Mouse (Mus musculus) hindbrain, embryonic 10.5 days (tissue): Measurements from ENCODE around the gene Vcl. TPM values are rescaled to one million over a fixed set of nuclear protein-coding genes. Genes with fewer than 3 reads are reported as not detected.

ENCODE experiments used
- DNase-seq: peaks from one replicate; pipeline ENCODE4 v3.0.0-alpha.2; 2017; ENCODE audit warnings: low spot score
- H3K27ac ChIP-seq: fragments of 300-500 bp; sonication (generic); 2 replicates; pipeline ENCODE4 v1.5.1; 2016; ENCODE audit warnings: mild to moderate bottlenecking, moderate library complexity
- H3K27me3 ChIP-seq: fragments of 300-500 bp; sonication (generic); 2 replicates; pipeline ENCODE4 v1.6.1; 2016; ENCODE audit warnings: mild to moderate bottlenecking; ENCODE audit not compliant: poor library complexity, insufficient read depth, severe bottlenecking
- H3K36me3 ChIP-seq: fragments of 300-500 bp; sonication (generic); 2 replicates; pipeline ENCODE4 v1.6.1; 2016; ENCODE audit warnings: mild to moderate bottlenecking, moderate library complexity
- H3K4me1 ChIP-seq: fragments of 300-500 bp; sonication (generic); replicated peaks from 2 replicates; pipeline ENCODE4 v1.6.1; 2016; ENCODE audit warnings: mild to moderate bottlenecking
- H3K4me3 ChIP-seq: fragments of 300-500 bp; sonication (generic); 2 replicates; pipeline ENCODE4 v1.5.1; 2016; ENCODE audit warnings: mild to moderate bottlenecking, moderate library complexity
- H3K9me3 ChIP-seq: fragments of 300-500 bp; sonication (generic); 2 replicates; pipeline ENCODE4 v1.6.1; 2016; ENCODE audit warnings: mild to moderate bottlenecking, moderate library complexity
- WGBS: fragments of 180-500 bp; shearing (Covaris S2); methylation state at CpG from one replicate; pipeline ENCODE4 v1.1.7; 2016; 5-methylcytosine and 5-hydroxymethylcytosine counted together
- polyA plus RNA-seq: library from polyadenylated mRNA; unstranded; fragments of >200 nt; fragmentation: Nextera tagmentation; extraction: Ambion mirVana; gene quantifications from 2 replicates; pipeline ENCODE4 v1.2.1, GENCODE M21; 2016

The Vcl gene
- polyA plus RNA-seq, 1 experiment from 2014 or later = 31.8 TPM

- Histone ChIP-seq H3K27ac (no peak overlapping the region), H3K4me3 (no peak overlapping the region), H3K4me1 (no peaks in the 10 kb centered on the region), H3K36me3 (peaks cover 6% of the 10 kb centered on the region), H3K9me3 (no peaks in the 10 kb centered on the region), H3K27me3 (no peaks in the 10 kb centered on the region)
- 62% methylated on average over 3 of the region's 3 CpGs for WGBS
- DNase-seq = peak; percentile 40
These were observed 64.0 kb downstream of the Vcl start for GRCm38 (mm10) chr14:20993067-20993691.

DNA sequence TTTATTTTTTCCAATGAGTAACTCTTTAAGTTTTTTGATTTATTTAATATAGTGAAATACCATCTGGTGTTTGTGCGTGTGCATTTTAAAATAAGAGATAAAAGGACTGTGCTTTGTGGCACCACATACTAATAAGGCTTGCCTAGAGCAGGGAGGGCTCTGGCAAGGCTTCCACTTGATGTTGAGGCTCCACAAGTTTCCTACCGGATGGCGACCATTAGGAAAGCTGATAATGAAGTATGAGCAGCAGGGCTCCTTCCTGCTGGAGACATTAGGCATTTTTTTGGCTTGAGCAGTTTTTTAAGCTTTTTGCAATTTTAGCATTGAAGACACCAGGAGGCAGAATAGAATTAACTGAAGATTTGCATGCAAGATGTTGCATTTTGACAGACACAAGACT lies 65.3 kb downstream of the Vcl start:
- no peak for DNase-seq
- H3K4me1 ChIP-seq = no peaks in the 10 kb centered on the region
- no peaks in the 10 kb centered on the region for H3K27me3 ChIP-seq
- H3K36me3 ChIP-seq = peaks cover 6% of the 10 kb centered on the region
- no peak overlapping the region for H3K27ac ChIP-seq
- no peaks in the 10 kb centered on the region for H3K9me3 ChIP-seq
- WGBS = 88% methylated on average over 3 of the region's 3 CpGs
- H3K4me3 ChIP-seq = no peak overlapping the region

GRCm38 (mm10) chr14:20995497-20995896 lies 66.3 kb downstream of the Vcl start:
- Histone ChIP-seq H3K4me1 (no peaks in the 10 kb centered on the region), H3K27me3 (no peaks in the 10 kb centered on the region), H3K36me3 (peaks cover 6% of the 10 kb centered on the region), H3K4me3 (no peak overlapping the region), H3K9me3 (no peaks in the 10 kb centered on the region), H3K27ac (no peak overlapping the region)
- DNase-seq = no peak
- 89% methylated on average over 2 of the region's 2 CpGs for WGBS

DNA sequence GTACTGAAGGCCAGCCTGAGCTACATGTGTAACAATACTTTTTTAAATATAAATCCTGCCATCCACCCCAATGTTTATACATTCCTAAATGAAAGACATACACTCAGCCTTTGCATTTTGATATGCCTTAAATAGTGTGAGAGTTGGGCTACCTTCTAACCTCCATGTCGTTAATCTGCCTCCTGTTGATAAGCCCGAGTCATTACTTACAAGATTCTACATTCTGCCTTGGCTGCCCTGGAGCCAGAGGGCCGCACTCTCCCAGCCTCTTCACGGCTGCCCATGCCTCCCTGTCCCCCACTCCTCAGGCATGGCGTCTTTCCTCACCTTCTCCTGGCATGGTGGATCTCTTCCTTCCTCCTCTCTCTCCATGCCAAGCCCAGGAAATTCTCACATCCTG lies 67.2 kb downstream of the Vcl start:
- DNase-seq = no peak
- Histone ChIP-seq H3K9me3 (no peaks in the 10 kb centered on the region), H3K36me3 (peaks cover 9% of the 10 kb centered on the region), H3K27me3 (no peaks in the 10 kb centered on the region), H3K27ac (no peak overlapping the region), H3K4me3 (no peak overlapping the region), H3K4me1 (no peaks in the 10 kb centered on the region)
- WGBS = 74% methylated on average over 5 of the region's 5 CpGs

GRCm38 (mm10) chr14:20997548-20997947 lies 68.3 kb downstream of the Vcl start:
- H3K36me3 ChIP-seq = peaks cover 8% of the 10 kb centered on the region
- 81% methylated on average over 3 of the region's 3 CpGs for WGBS
- DNase-seq = no peak

DNA sequence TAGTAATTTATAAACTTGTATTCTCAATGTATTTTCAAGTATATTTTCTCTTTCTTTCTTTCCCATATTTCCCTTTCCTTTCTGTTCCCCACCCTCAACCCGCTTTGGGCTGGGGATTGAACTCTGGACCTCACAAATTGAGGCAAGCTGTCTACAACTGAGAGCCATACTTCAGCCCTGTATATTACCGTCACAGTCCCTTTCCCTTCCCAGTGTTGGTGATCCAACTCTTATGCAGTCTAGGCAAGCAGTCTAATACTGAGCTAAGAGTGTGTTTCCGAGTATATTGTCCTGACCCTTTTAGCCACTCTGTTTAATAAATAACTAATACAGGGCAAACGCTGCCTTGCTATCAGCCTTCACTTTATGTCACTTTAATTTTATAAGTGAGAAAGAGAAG lies 70.4 kb downstream of the Vcl start:
- no peak overlapping the region for H3K4me3 ChIP-seq
- H3K4me1 ChIP-seq = no peaks in the 10 kb centered on the region
- WGBS = 86% methylated on average over 4 of the region's 4 CpGs
- H3K27ac ChIP-seq = no peak overlapping the region
- DNase-seq = no peak
- H3K9me3 ChIP-seq = no peaks in the 10 kb centered on the region
- H3K27me3 ChIP-seq = no peaks in the 10 kb centered on the region
- H3K36me3 ChIP-seq = peaks cover 14% of the 10 kb centered on the region

More at GRCm38 (mm10) chr14:20997548-20997947, 68.3 kb downstream of the Vcl start:
- no peaks in the 10 kb centered on the region for H3K27me3 ChIP-seq
- H3K9me3 ChIP-seq = no peaks in the 10 kb centered on the region
- H3K4me1 ChIP-seq = no peaks in the 10 kb centered on the region
- H3K4me3 ChIP-seq = no peak overlapping the region
- H3K27ac ChIP-seq = no peak overlapping the region

DNA sequence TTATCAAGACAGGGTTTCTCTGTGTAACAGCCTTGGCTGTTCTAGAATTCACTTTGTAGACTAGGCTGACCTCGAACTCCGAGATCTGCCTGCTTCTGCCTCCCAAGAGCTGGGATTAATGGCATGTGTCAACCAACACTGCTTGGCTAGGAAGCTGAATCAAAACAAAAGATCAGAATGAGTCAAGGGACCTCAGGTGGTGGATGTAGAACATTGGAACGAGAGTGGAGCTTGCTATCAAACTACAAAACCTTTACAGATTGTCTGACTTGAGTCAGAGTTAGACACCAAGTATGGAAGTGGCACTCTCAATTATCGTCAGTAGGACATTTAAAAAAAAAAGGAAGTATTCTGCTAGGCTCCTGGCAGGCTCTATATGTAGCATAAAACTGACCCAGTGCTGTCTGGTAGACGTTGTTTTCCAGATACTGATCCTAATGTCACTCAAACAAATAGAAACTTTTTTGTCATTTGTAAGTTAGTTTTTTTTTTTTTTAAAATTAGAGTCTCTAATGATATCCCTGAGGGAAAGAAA lies 84.7 kb downstream of the Vcl start:
- Histone ChIP-seq H3K27ac (no peak overlapping the region), H3K4me1 (no peaks in the 10 kb centered on the region), H3K4me3 (no peak overlapping the region), H3K9me3 (no peaks in the 10 kb centered on the region), H3K27me3 (no peaks in the 10 kb centered on the region), H3K36me3 (peaks cover 42% of the 10 kb centered on the region)
- no peak for DNase-seq
- 91% methylated on average over 5 of the region's 5 CpGs for WGBS

DNA sequence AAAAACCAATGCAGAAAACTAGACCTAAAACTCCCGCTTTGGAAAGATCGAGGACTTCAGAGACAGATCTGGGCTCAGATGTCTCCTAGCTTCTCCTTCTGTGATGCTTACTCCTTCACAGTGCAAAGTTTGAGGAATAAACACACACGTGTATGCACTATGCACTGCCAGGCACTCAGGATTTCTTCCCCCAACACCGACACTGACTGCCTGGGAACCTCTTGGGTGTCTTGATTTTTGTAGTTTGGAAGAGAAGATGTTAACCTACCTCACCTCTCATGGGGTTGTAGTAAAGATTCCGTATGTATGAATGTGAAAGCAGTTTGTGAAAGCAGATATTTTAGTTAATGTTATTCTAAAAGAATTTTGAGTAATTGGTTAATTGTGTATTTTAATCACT lies 88.7 kb downstream of the Vcl start:
- no peak for DNase-seq
- H3K9me3 ChIP-seq = no peaks in the 10 kb centered on the region
- no peaks in the 10 kb centered on the region for H3K4me1 ChIP-seq
- H3K27me3 ChIP-seq = no peaks in the 10 kb centered on the region
- peaks cover 63% of the 10 kb centered on the region for H3K36me3 ChIP-seq
- 92% methylated on average over 5 of the region's 5 CpGs for WGBS
- H3K27ac ChIP-seq = no peak overlapping the region
- H3K4me3 ChIP-seq = no peak overlapping the region

GRCm38 (mm10) chr14:21018977-21019376 lies 89.8 kb downstream of the Vcl start:
- no peak for DNase-seq
- 50% methylated on average over 3 of the region's 3 CpGs for WGBS
- Histone ChIP-seq H3K4me3 (no peak overlapping the region), H3K27me3 (no peaks in the 10 kb centered on the region), H3K4me1 (no peaks in the 10 kb centered on the region), H3K9me3 (no peaks in the 10 kb centered on the region), H3K36me3 (peaks cover 69% of the 10 kb centered on the region), H3K27ac (no peak overlapping the region)

- Histone ChIP-seq H3K27me3 (no peaks in the 10 kb centered on the region), H3K4me1 (no peaks in the 10 kb centered on the region), H3K36me3 (peaks cover 77% of the 10 kb centered on the region), H3K9me3 (no peaks in the 10 kb centered on the region), H3K27ac (no peak overlapping the region), H3K4me3 (no peak overlapping the region)
- 92% methylated on average over 8 of the region's 8 CpGs for WGBS
- no peak for DNase-seq
These were observed 91.2 kb downstream of the Vcl start for GRCm38 (mm10) chr14:21020435-21020834.

DNA sequence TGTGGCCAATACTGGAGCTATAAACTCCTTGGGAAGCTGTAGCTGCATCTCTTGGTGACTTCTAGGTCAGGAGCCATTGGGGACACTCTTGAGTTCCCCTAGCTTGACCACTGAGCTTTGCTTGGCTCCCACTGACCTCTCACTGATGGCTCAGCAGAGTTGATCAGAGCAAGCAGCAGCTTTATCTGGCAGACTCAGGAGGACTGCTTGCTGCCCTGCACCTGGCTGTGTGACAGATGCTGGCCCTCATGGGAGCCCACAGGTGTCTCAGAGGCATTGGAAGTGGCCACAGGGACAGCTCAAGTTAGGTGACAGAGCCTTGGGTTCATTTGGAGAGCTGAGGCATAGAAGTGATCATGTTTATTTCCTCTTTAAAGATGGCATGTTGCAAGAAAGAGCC lies 98.3 kb downstream of the Vcl start:
- no peak for DNase-seq
- Histone ChIP-seq H3K4me3 (no peak overlapping the region), H3K9me3 (no peaks in the 10 kb centered on the region), H3K36me3 (peaks cover 92% of the 10 kb centered on the region), H3K27ac (no peak overlapping the region), H3K27me3 (no peaks in the 10 kb centered on the region), H3K4me1 (peaks cover 8% of the 10 kb centered on the region; the same call in 1 of the 2 replicates)

- Histone ChIP-seq H3K9me3 (no peaks in the 10 kb centered on the region), H3K36me3 (peaks cover 93% of the 10 kb centered on the region), H3K4me3 (no peak overlapping the region), H3K27ac (no peak overlapping the region), H3K27me3 (no peaks in the 10 kb centered on the region), H3K4me1 (peaks cover 8% of the 10 kb centered on the region; the same call in 1 of the 2 replicates)
- DNase-seq = no peak
- 90% methylated on average over 11 of the region's 11 CpGs for WGBS
These were observed 99.9 kb downstream of the Vcl start for GRCm38 (mm10) chr14:21029025-21029659.

DNA sequence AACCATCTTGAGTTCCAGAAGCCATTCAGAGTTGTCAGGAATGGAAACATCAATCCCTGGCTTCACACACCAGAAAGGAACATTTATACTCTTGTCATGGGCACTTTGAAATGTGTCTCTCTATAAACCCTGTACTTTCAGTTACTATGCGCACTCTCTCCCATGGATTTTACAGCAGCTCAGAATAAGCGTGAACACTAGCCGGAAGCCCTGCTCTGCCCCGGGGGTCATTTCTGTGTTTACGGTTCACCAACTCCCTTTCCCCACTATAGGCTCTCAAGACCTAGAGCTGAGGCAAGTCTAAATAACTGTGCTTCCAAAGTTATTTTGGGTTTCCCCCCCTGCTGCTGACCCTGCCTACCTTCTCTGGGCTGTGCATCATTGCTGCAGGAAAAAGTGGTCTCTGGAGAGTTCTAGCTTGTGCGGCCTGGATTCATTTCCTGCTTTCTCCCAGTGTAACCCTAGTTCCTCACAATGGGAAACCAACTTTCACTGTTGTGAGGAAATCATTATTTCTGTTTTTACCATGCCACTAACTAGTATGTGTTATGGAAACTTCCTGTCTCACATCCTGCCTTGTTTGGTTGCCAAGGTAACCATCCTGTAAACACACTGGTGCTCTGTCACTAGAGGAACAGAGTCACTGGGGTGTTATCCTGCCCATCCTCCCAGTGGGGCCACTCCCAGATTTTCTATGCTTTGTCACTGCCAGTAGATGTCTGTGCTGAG lies 102.7 kb downstream of the Vcl start:
- WGBS = 57% methylated on average over 6 of the region's 6 CpGs
- H3K27me3 ChIP-seq = no peaks in the 10 kb centered on the region
- H3K27ac ChIP-seq = no peak overlapping the region
- H3K4me1 ChIP-seq = peaks cover 8% of the 10 kb centered on the region; the same call in 1 of the 2 replicates
- peaks cover 91% of the 10 kb centered on the region for H3K36me3 ChIP-seq
- peak; percentile 28 for DNase-seq
- no peaks in the 10 kb centered on the region for H3K9me3 ChIP-seq
- H3K4me3 ChIP-seq = no peak overlapping the region
